Mouse (Mus musculus): ENCODE measurements at regions not wholly inside any gene's neighbourhood (a gene's known extent, or its start where the extent isn't known, plus 50 kb on each side); places are given as distances from the start of the nearest gene placed in this dataset.

DNA sequence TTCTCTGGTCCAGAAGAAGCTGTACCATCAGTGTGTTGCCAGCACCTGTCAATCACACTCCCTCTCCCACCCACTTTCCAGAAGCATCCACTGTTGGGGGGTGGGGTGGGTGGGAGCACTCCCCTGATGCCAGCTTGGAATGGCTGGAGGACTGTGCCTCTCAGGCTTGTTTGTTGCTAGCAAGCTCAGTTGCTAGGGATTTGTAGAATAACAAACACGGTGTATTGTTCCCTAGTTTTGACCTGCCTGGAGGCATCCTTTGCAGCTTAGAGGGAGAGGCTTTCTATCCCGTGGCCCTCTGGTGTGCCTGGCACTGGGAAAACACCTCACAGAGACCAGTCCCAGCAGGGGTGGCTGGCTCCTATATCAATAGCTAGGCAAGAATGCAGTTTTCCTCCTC, 50.1 kb upstream of the Tnrc6c start:
- ChIA-PET POLR2A (interaction anchor here in 3 of 4 experiments (0.7 to 5.9 kb wide), 18 partner anchors 9 to 55 kb away, joined by 3 to 72 read pairs (median 6); partner anchors contain the start of gene Tnrc6c (in 2 of the 3)), CTCF (interaction anchor here in 1 of 4 experiments (0.5 to 1.7 kb wide), 2 partner anchors 24 to 81 kb away, joined by 3 to 4 read pairs; no protein-coding TSS in a partner anchor)

All from embryonic stem cell, embryonic (primary cell).